Mouse (Mus musculus) stomach, postnatal 0 days (tissue): ENCODE results near the gene Vwce. TPM values are rescaled to one million over a fixed set of nuclear protein-coding genes. Genes with fewer than 3 reads are reported as not detected.

Source experiments
- ATAC-seq: fragments of 200-750 bp; cut with Nextera tagmentation; 2 replicates; pipeline ENCODE4 v1.8.0; 2017; ENCODE audit not compliant: low FRiP score, low TSS enrichment
- DNase-seq: peaks from one replicate; pipeline ENCODE4 v3.0.0-alpha.2; 2016; ENCODE audit warnings: low spot score
- H3K27ac ChIP-seq: fragments of 300-500 bp; sonication (generic); replicated peaks from 2 replicates; pipeline ENCODE4 v1.5.1; 2014; ENCODE audit warnings: mild to moderate bottlenecking, control low read depth
- H3K27me3 ChIP-seq: fragments of 300-500 bp; sonication (generic); 2 replicates; pipeline ENCODE4 v1.6.1; 2014; ENCODE audit warnings: low read length; ENCODE audit not compliant: control insufficient read depth, insufficient read depth
- H3K36me3 ChIP-seq: fragments of 300-500 bp; sonication (generic); 2 replicates; pipeline ENCODE4 v1.6.1; 2014; ENCODE audit warnings: low read length, mixed read lengths; ENCODE audit not compliant: control insufficient read depth, insufficient read depth
- H3K4me1 ChIP-seq: fragments of 300-500 bp; sonication (generic); replicated peaks from 2 replicates; pipeline ENCODE4 v1.6.1; 2014; ENCODE audit warnings: antibody characterized with exemption; ENCODE audit not compliant: control insufficient read depth, insufficient read depth
- H3K4me2 ChIP-seq: fragments of 300-500 bp; sonication (generic); replicated peaks from 2 replicates; pipeline ENCODE4 v1.6.1; 2014; ENCODE audit warnings: low read depth, mild to moderate bottlenecking, control low read depth, moderate library complexity
- H3K4me3 ChIP-seq: fragments of 300-500 bp; sonication (generic); 2 replicates; pipeline ENCODE4 v1.5.1; 2014; ENCODE audit warnings: low read depth, low read length, control low read depth
- H3K9ac ChIP-seq: fragments of 300-500 bp; sonication (generic); 2 replicates; pipeline ENCODE4 v1.6.1; 2014; ENCODE audit warnings: mild to moderate bottlenecking, low read length, control low read depth, mixed read lengths
- H3K9me3 ChIP-seq: fragments of 300-500 bp; sonication (generic); 2 replicates; pipeline ENCODE4 v1.6.1; 2016; ENCODE audit warnings: low read length; ENCODE audit not compliant: control insufficient read depth
- CTCF ChIP-seq: IDR thresholded peaks from 2 replicates; pipeline ENCODE4 v1.5.1; 2016; ENCODE audit warnings: antibody characterized with exemption, low read depth, mild to moderate bottlenecking, moderate library complexity
- EP300 ChIP-seq: optimal IDR thresholded peaks from 2 replicates; pipeline ENCODE3; 2016; ENCODE audit warnings: antibody characterized with exemption
- WGBS: fragments of 180-500 bp; shearing (Covaris S2); extraction: QIAGEN DNeasy Blood & Tissue Kit; methylation state at CpG from one replicate; pipeline ENCODE4 v1.1.7; 2014; 5-methylcytosine and 5-hydroxymethylcytosine counted together
- polyA plus RNA-seq: library from polyadenylated mRNA; unstranded; fragments of >200 nt; fragmentation: Nextera tagmentation; extraction: Ambion mirVana; gene quantifications from 2 replicates; pipeline ENCODE4 v1.2.1, GENCODE M21; 2015

The Vwce gene
- polyA plus RNA-seq, 1 experiment from 2014 or later: 0.51 TPM

GRCm38 (mm10) chr19:10634872-10635318 lies 882 bp downstream of the Vwce start:
- ATAC-seq: peak; percentile 77
- peak overlapping the region; percentile 86 for H3K4me2 ChIP-seq
- no peaks in the 10 kb centered on the region for H3K36me3 ChIP-seq
- H3K27me3 ChIP-seq: no peaks in the 10 kb centered on the region; the same call in 1 of the 2 replicates
- H3K27ac ChIP-seq: no peak overlapping the region
- H3K4me1 ChIP-seq: peaks cover 8% of the 10 kb centered on the region; the same call in 1 of the 2 replicates
- 2% methylated on average over 21 of the region's 21 CpGs for WGBS
- TF ChIP-seq EP300 (no peak), CTCF (no peak)
- DNase-seq: peak; percentile 74
- peak overlapping the region; percentile 39 for H3K4me3 ChIP-seq
- H3K9me3 ChIP-seq: no peaks in the 10 kb centered on the region
- peak overlapping the region; percentile 56 for H3K9ac ChIP-seq

- H3K4me2 ChIP-seq: no peak overlapping the region
- no peak overlapping the region for H3K4me3 ChIP-seq
- no peaks in the 10 kb centered on the region for H3K36me3 ChIP-seq
- H3K4me1 ChIP-seq: peaks cover 8% of the 10 kb centered on the region; the same call in 1 of the 2 replicates
- ATAC-seq (no peak), DNase-seq (no peak)
- H3K27ac ChIP-seq: no peak overlapping the region
- no peaks in the 10 kb centered on the region; the same call in 1 of the 2 replicates for H3K27me3 ChIP-seq
- TF ChIP-seq CTCF (no peak), EP300 (no peak)
- no peaks in the 10 kb centered on the region for H3K9me3 ChIP-seq
- 47% methylated on average over 7 of the region's 7 CpGs for WGBS
- no peak overlapping the region for H3K9ac ChIP-seq
Observed at GRCm38 (mm10) chr19:10637840-10638239, 3.8 kb downstream of the Vwce start.

GRCm38 (mm10) chr19:10640080-10640479 lies 6.1 kb downstream of the Vwce start:
- Histone ChIP-seq H3K27me3 (no peaks in the 10 kb centered on the region; the same call in 1 of the 2 replicates), H3K9me3 (no peaks in the 10 kb centered on the region), H3K9ac (no peak overlapping the region), H3K4me1 (0 out of 2 replicates have a peak, but pooled peaks cover 2% of the 10 kb centered on the region), H3K4me2 (no peak overlapping the region), H3K4me3 (no peak overlapping the region), H3K36me3 (no peaks in the 10 kb centered on the region), H3K27ac (no peak overlapping the region)
- TF ChIP-seq EP300: no peak
- no peak for TF ChIP-seq CTCF
- ATAC-seq (no peak), DNase-seq (no peak)
- 5% methylated on average over 5 of the region's 5 CpGs for WGBS

GRCm38 (mm10) chr19:10640589-10641378 lies 6.8 kb downstream of the Vwce start:
- H3K27ac ChIP-seq: no peak overlapping the region

GRCm38 (mm10) chr19:10645616-10646015 lies 11.6 kb downstream of the Vwce start:
- no peak overlapping the region for H3K9ac ChIP-seq

More at GRCm38 (mm10) chr19:10640589-10641378, 6.8 kb downstream of the Vwce start:
- Histone ChIP-seq H3K36me3 (no peaks in the 10 kb centered on the region), H3K4me1 (no peaks in the 10 kb centered on the region), H3K9me3 (no peaks in the 10 kb centered on the region), H3K4me2 (no peak overlapping the region), H3K9ac (no peak overlapping the region), H3K27me3 (no peaks in the 10 kb centered on the region), H3K4me3 (no peak overlapping the region)
- no peak for ATAC-seq
- TF ChIP-seq CTCF (no peak), EP300 (no peak)
- DNase-seq: no peak
- WGBS: 49% methylated on average over 13 of the region's 13 CpGs

GRCm38 (mm10) chr19:10648156-10648555 lies 14.1 kb downstream of the Vwce start:
- no peak for DNase-seq
- Histone ChIP-seq H3K9ac (no peak overlapping the region), H3K27ac (no peak overlapping the region), H3K27me3 (no peaks in the 10 kb centered on the region), H3K4me1 (no peaks in the 10 kb centered on the region; the same call in 1 of the 2 replicates), H3K4me2 (no peak overlapping the region), H3K9me3 (no peaks in the 10 kb centered on the region), H3K4me3 (no peak overlapping the region), H3K36me3 (no peaks in the 10 kb centered on the region)
- no peak for ATAC-seq
- WGBS: 72% methylated on average over 8 of the region's 8 CpGs
- TF ChIP-seq CTCF (no peak), EP300 (no peak)

More at GRCm38 (mm10) chr19:10645616-10646015, 11.6 kb downstream of the Vwce start:
- no peaks in the 10 kb centered on the region for H3K27me3 ChIP-seq
- H3K4me2 ChIP-seq: no peak overlapping the region
- ATAC-seq (no peak), DNase-seq (no peak)
- no peaks in the 10 kb centered on the region; the same call in 1 of the 2 replicates for H3K4me1 ChIP-seq
- H3K27ac ChIP-seq: no peak overlapping the region
- H3K9me3 ChIP-seq: no peaks in the 10 kb centered on the region
- WGBS: 83% methylated on average over 2 of the region's 2 CpGs
- no peaks in the 10 kb centered on the region for H3K36me3 ChIP-seq
- TF ChIP-seq EP300 (no peak), CTCF (no peak)
- no peak overlapping the region for H3K4me3 ChIP-seq
